Mouse (Mus musculus) heart, embryonic 11.5 days (tissue): ENCODE data around the gene Vmn1r211. TPM values are rescaled to one million over a fixed set of nuclear protein-coding genes. Genes with fewer than 3 reads are reported as not detected.
"Not testable (repeated sequence)": the region's sequence is repeated elsewhere in the genome, so short reads cannot be mapped to it uniquely, and the experiment has no call there.

Experiments used
- ATAC-seq: fragments of 200-750 bp; cut with Nextera tagmentation; replicated peaks from 2 replicates; pipeline ENCODE4 v1.8.0; 2017; ENCODE audit warnings: moderate library complexity; ENCODE audit not compliant: insufficient number of reproducible peaks, low FRiP score, low TSS enrichment
- H3K27ac ChIP-seq: fragments of 300-500 bp; sonication (generic); 2 replicates; pipeline ENCODE4 v1.5.1; 2014; ENCODE audit warnings: mild to moderate bottlenecking, low read depth, low read length
- H3K27me3 ChIP-seq: fragments of 300-500 bp; sonication (generic); 2 replicates; pipeline ENCODE4 v1.6.1; 2014; ENCODE audit warnings: mild to moderate bottlenecking, low read length, mixed read lengths; ENCODE audit not compliant: control insufficient read depth, insufficient read depth
- H3K36me3 ChIP-seq: fragments of 300-500 bp; sonication (generic); 2 replicates; pipeline ENCODE4 v1.6.1; 2014; ENCODE audit warnings: mild to moderate bottlenecking, low read length, moderate library complexity, mixed read lengths; ENCODE audit not compliant: control insufficient read depth, insufficient read depth
- H3K4me1 ChIP-seq: fragments of 300-500 bp; sonication (generic); 2 replicates; pipeline ENCODE4 v1.6.1; 2014; ENCODE audit warnings: low read length; ENCODE audit not compliant: control insufficient read depth, insufficient read depth
- H3K4me2 ChIP-seq: fragments of 300-500 bp; sonication (generic); 2 replicates; pipeline ENCODE4 v1.6.1; 2014; ENCODE audit warnings: mild to moderate bottlenecking, moderate library complexity
- H3K4me3 ChIP-seq: fragments of 300-500 bp; sonication (generic); 2 replicates; pipeline ENCODE4 v1.5.1; 2014; ENCODE audit warnings: low read depth, low read length
- H3K9ac ChIP-seq: fragments of 300-500 bp; sonication (generic); 2 replicates; pipeline ENCODE4 v1.6.1; 2014; ENCODE audit warnings: mild to moderate bottlenecking, low read depth, low read length, moderate library complexity
- H3K9me3 ChIP-seq: fragments of 300-500 bp; sonication (generic); replicated peaks from 2 replicates; pipeline ENCODE4 v1.6.1; 2016; ENCODE audit warnings: low read length; ENCODE audit not compliant: control insufficient read depth
- WGBS: fragments of 180-500 bp; shearing (Covaris S2); extraction: QIAGEN DNeasy Blood & Tissue Kit; methylation state at CpG from one replicate; pipeline ENCODE4 v1.1.7; 2014; ENCODE audit not compliant: insufficient replicate concordance; 5-methylcytosine and 5-hydroxymethylcytosine counted together
- polyA plus RNA-seq: library from polyadenylated mRNA; unstranded; fragments of >200 nt; fragmentation: Nextera tagmentation; extraction: Ambion mirVana; gene quantifications from 2 replicates; pipeline ENCODE4 v1.2.1, GENCODE M21; 2014

The Vmn1r211 gene
- polyA plus RNA-seq: not detected in 2 replicates

- Histone ChIP-seq H3K27me3 (no peaks in the 10 kb centered on the region), H3K9ac (no peak within 1 kb of the TSS), H3K9me3 (no peaks in the 10 kb centered on the region), H3K4me1 (no peaks in the 10 kb centered on the region), H3K4me3 (no peak within 1 kb of the TSS), H3K4me2 (no peak within 1 kb of the TSS), H3K36me3 (no peaks in the 10 kb centered on the region), H3K27ac (no peak within 1 kb of the TSS)
- ATAC-seq: no peak
- 64% methylated on average over 1 of the region's 1 CpGs for WGBS
Observed at GRCm38 (mm10) chr13:22857461-22857860, at the start of gene Vmn1r211. TSS of gene Vmn1r211 (minus strand) at chr13:22857561.

- H3K4me2 ChIP-seq: no peak within 1 kb of the TSS
- 66% methylated on average over 4 of the region's 4 CpGs for WGBS
- H3K4me1 ChIP-seq: no peaks in the 10 kb centered on the region
Observed at GRCm38 (mm10) chr13:22884105-22884504, 26.7 kb upstream of the Vmn1r211 start, which contains the start of gene Vmn1r212. TSS of gene Vmn1r212 (minus strand) at chr13:22884205.

GRCm38 (mm10) chr13:22879257-22879656 is 21.9 kb upstream of the Vmn1r211 start:
- ATAC-seq: no peak
- WGBS: 76% methylated on average over 1 of the region's 1 CpGs
- Histone ChIP-seq H3K4me1 (no peaks in the 10 kb centered on the region), H3K9ac (no peak overlapping the region), H3K4me2 (no peak overlapping the region), H3K4me3 (no peak overlapping the region), H3K36me3 (no peaks in the 10 kb centered on the region), H3K27me3 (no peaks in the 10 kb centered on the region), H3K27ac (no peak overlapping the region), H3K9me3 (no peaks in the 10 kb centered on the region)

More at GRCm38 (mm10) chr13:22884105-22884504, 26.7 kb upstream of the Vmn1r211 start, which contains the start of gene Vmn1r212:
- no peak within 1 kb of the TSS for H3K27ac ChIP-seq
- H3K36me3 ChIP-seq: no peaks in the 10 kb centered on the region
- no peak for ATAC-seq
- H3K9me3 ChIP-seq: no peaks in the 10 kb centered on the region
- no peaks in the 10 kb centered on the region for H3K27me3 ChIP-seq
- no peak within 1 kb of the TSS for H3K4me3 ChIP-seq
- H3K9ac ChIP-seq: no peak within 1 kb of the TSS

GRCm38 (mm10) chr13:22854760-22855159 is 2.6 kb downstream of the Vmn1r211 start:
- no peaks in the 10 kb centered on the region for H3K36me3 ChIP-seq
- no peak overlapping the region for H3K9ac ChIP-seq
- no peak overlapping the region for H3K4me3 ChIP-seq
- 71% methylated on average over 4 of the region's 4 CpGs for WGBS
- no peak for ATAC-seq
- no peaks in the 10 kb centered on the region for H3K27me3 ChIP-seq
- H3K27ac ChIP-seq: no peak overlapping the region
- H3K4me1 ChIP-seq: no peaks in the 10 kb centered on the region
- H3K4me2 ChIP-seq: no peak overlapping the region
- no peaks in the 10 kb centered on the region for H3K9me3 ChIP-seq

- no peak overlapping the region for H3K4me2 ChIP-seq
- no peaks in the 10 kb centered on the region for H3K27me3 ChIP-seq
- H3K9ac ChIP-seq: no peak overlapping the region
- no peak overlapping the region for H3K27ac ChIP-seq
- WGBS: 69% methylated on average over 1 of the region's 1 CpGs
- no peaks in the 10 kb centered on the region for H3K4me1 ChIP-seq
- no peak for ATAC-seq
- H3K4me3 ChIP-seq: no peak overlapping the region
- H3K9me3 ChIP-seq: no peaks in the 10 kb centered on the region
- no peaks in the 10 kb centered on the region for H3K36me3 ChIP-seq
Observed at GRCm38 (mm10) chr13:22846798-22847197, 10.6 kb downstream of the Vmn1r211 start.

- WGBS: 64% methylated on average over 3 of the region's 3 CpGs
- H3K4me1 ChIP-seq, H3K9me3 ChIP-seq, H3K9ac ChIP-seq, H3K27ac ChIP-seq, H3K4me2 ChIP-seq, ATAC-seq, H3K4me3 ChIP-seq, H3K27me3 ChIP-seq, H3K36me3 ChIP-seq: not testable (repeated sequence)
Observed at GRCm38 (mm10) chr13:22844304-22844703, 13.1 kb downstream of the Vmn1r211 start.

GRCm38 (mm10) chr13:22831248-22831647 is 26.1 kb downstream of the Vmn1r211 start, which contains the start of gene Vmn1r210:
TSS of gene Vmn1r210 (minus strand) at chr13:22831348.
- H3K9ac ChIP-seq: no peak within 1 kb of the TSS
- H3K9me3 ChIP-seq: no peaks in the 10 kb centered on the region
- no peak within 1 kb of the TSS for H3K27ac ChIP-seq
- no peaks in the 10 kb centered on the region for H3K36me3 ChIP-seq
- 52% methylated on average over 4 of the region's 4 CpGs for WGBS
- no peak within 1 kb of the TSS for H3K4me2 ChIP-seq
- no peak for ATAC-seq
- no peaks in the 10 kb centered on the region for H3K27me3 ChIP-seq
- H3K4me3 ChIP-seq: no peak within 1 kb of the TSS
- H3K4me1 ChIP-seq: no peaks in the 10 kb centered on the region

- ATAC-seq, H3K36me3 ChIP-seq, H3K27ac ChIP-seq, H3K4me1 ChIP-seq, H3K4me2 ChIP-seq, H3K27me3 ChIP-seq, H3K9me3 ChIP-seq, H3K9ac ChIP-seq, H3K4me3 ChIP-seq: not testable (repeated sequence)
- 32% methylated on average over 7 of the region's 7 CpGs for WGBS
Observed at GRCm38 (mm10) chr13:22829395-22829794, 28.0 kb downstream of the Vmn1r211 start.

- H3K4me1 ChIP-seq, H3K4me2 ChIP-seq, H3K27ac ChIP-seq, H3K4me3 ChIP-seq, H3K27me3 ChIP-seq, H3K9me3 ChIP-seq, H3K9ac ChIP-seq, H3K36me3 ChIP-seq, ATAC-seq: not testable (repeated sequence)
- 85% methylated on average over 1 of the region's 1 CpGs for WGBS
Observed at GRCm38 (mm10) chr13:22821601-22822000, 35.8 kb downstream of the Vmn1r211 start.
